Mouse (Mus musculus): ENCODE data around the gene Pla2g3.
A peak's percentile ranks its signal among the peaks of the same experiment; 100 is the strongest.

DNA sequence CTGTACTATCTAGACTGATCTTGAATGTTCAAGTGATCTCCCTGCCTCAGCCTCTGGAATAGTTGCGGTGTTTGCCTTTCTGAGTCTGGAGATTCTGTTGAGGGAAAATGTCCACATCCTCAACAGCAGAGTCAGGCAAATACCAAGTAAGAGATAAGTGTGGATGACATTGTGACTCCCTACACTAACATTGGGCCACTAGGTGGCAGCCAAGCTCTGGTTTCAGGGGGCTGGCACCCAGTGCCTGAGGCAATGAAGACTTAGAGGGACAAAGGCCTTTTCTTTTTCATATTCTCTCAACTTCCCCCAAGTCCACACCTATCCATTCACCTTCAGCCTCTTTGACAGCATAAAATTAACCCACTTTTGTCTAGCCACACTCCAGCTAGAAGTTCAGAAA lies 15.6 kb upstream of the Pla2g3 start:
- TF ChIP-seq CTCF (IDR thresholded peaks at IDR 0.05; ENCODE audit: extremely low read depth, insufficient read depth, insufficient read length, insufficient replicate concordance) (peak; percentile 84; the same call in 1 of the 2 replicates), POLR2A (IDR thresholded peaks at IDR 0.05; ENCODE audit: low read depth, low read length) (no peak)
